Mouse (Mus musculus): ENCODE results near the gene Drd5. TPM values are rescaled to one million over a fixed set of nuclear protein-coding genes. Genes with fewer than 3 reads are reported as not detected.

Drd5 gene
- total RNA-seq (2023) = 1 to 10 TPM in 1 of 2 experiments, under 1 TPM in 1; 0.49 to 1.2 TPM

DNA sequence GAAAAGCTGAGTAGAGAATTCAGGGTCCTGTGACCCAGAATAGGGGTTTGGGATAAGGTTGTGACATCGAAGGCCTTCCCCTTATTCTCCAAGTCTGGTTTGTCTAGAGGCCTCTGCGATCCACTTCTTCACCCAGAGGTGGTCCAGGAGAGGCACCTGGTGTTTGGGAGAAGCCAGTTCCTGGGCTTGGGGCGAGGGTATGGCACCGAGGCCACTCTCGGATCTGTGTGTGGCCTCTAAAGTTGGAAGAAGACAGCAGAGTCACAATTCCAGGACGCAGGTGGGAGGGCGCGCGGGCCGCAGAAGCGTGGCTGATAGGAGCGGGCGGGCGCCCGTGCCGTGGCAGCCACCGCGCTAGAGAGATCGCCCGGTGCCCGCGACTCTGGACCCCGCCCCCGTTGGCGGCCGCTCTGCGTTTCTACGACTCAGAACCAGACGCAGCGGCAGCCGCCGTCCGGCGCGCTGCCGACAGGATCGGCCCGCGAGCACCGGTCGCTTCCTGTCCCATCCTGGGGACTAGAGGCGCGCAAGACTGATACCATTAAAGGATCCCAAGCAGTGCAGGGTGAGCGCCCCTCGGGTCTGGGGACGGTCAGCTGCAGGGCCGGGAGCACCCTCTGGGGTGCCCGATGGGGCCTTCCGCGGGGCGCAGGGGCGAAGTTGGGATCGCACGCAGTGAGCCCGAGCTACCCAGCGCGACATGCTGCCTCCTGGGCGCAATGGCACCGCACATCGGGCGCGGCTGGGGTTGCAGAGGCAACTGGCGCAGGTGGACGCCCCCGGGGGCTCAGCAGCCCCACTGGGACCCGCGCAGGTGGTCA is at the start of gene Drd5:
Gene Drd5, plus strand, starts transcription at position 402 of the 821 bp plus-strand sequence.

DNA sequence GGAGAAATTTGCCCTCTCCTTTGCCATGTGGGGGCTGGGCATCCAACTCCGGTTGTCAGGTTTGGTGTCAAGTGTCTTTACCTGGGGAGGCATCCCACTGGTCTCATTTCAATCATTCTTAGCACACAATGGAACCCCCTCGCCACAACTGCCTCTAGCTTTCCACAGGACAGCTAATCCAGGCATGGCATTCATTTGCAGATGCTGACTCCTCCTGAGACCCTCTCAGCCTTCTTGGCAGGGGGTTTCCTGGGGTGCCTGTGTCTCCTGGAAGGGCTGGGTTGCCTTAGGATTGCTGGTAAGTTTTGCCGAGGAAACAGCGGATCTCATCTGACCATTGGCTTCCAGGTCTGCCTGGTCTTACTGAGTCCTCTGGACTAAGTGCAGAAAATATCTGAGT is 43.4 kb upstream of the Drd5 start, which contains the start of gene Otop1:
Gene Otop1, plus strand, starts transcription at position 202 of the 400 bp plus-strand sequence.

Other genes starting within 250 kb of the Drd5 start
- not detected for gene Nsg1, start 159.5 kb upstream of the Drd5 start, total RNA-seq (2023)
- gene Zbtb49, start 98.9 kb upstream of the Drd5 start, total RNA-seq (2023) = 10 to 100 TPM; 22.9 to 24.6 TPM
- 10 to 100 TPM; 31.1 to 36.7 TPM for gene Lyar, start 98.9 kb upstream of the Drd5 start, total RNA-seq (2023)
- 10 to 100 TPM; 73.6 to 79.5 TPM for gene Tmem128, start 59.2 kb upstream of the Drd5 start, total RNA-seq (2023)
- gene Otop1, start 43.4 kb upstream of the Drd5 start, total RNA-seq (2023) = not detected
- gene Slc2a9, start 183.8 kb downstream of the Drd5 start, total RNA-seq (2023) = 10 to 100 TPM; 24.9 to 29.9 TPM
- 100 to 1,000 TPM; 346 to 382 TPM for gene Wdr1, start 243.9 kb downstream of the Drd5 start, total RNA-seq (2023)

Data from B cell, adult 67 days (primary cell).